Mouse (Mus musculus): ENCODE results near the gene Serhl.
"Not testable (repeated sequence)": the region's sequence is repeated elsewhere in the genome, so short reads cannot be mapped to it uniquely, and the experiment has no call there.

The Serhl gene

GRCm38 (mm10) chr15:83089429-83089605 lies at the start of gene Serhl:
Gene Serhl (plus strand): TSS chr15:83089506.
- DNase-seq (ENCODE audit: low spot score) = no peak

- no peak for DNase-seq (ENCODE audit: low spot score)
Observed at GRCm38 (mm10) chr15:83040156-83040555, 49.1 kb upstream of the Serhl start.

GRCm38 (mm10) chr15:83042655-83043361 lies 46.5 kb upstream of the Serhl start:
- no peak for DNase-seq (ENCODE audit: low spot score)

- DNase-seq (ENCODE audit: low spot score) = no peak
Observed at GRCm38 (mm10) chr15:83043362-83043708, 46.0 kb upstream of the Serhl start.

GRCm38 (mm10) chr15:83045565-83045964 lies 43.7 kb upstream of the Serhl start:
- DNase-seq (ENCODE audit: low spot score) = not testable (repeated sequence)

- DNase-seq (ENCODE audit: low spot score) = no peak
Observed at GRCm38 (mm10) chr15:83046308-83046707, 43.0 kb upstream of the Serhl start.

- DNase-seq (ENCODE audit: low spot score) = no peak
Observed at GRCm38 (mm10) chr15:83046730-83047129, 42.6 kb upstream of the Serhl start.

- no peak for DNase-seq (ENCODE audit: low spot score)
Observed at GRCm38 (mm10) chr15:83052341-83053104, 36.8 kb upstream of the Serhl start.

GRCm38 (mm10) chr15:83053261-83053660 lies 36.0 kb upstream of the Serhl start:
- no peak for DNase-seq (ENCODE audit: low spot score)

GRCm38 (mm10) chr15:83055569-83055968 lies 33.7 kb upstream of the Serhl start:
- no peak for DNase-seq (ENCODE audit: low spot score)

- no peak for DNase-seq (ENCODE audit: low spot score)
Observed at GRCm38 (mm10) chr15:83056378-83057083, 32.8 kb upstream of the Serhl start.

GRCm38 (mm10) chr15:83057533-83057932 lies 31.8 kb upstream of the Serhl start:
- no peak for DNase-seq (ENCODE audit: low spot score)

- DNase-seq (ENCODE audit: low spot score) = no peak
Observed at GRCm38 (mm10) chr15:83059233-83059660, 30.1 kb upstream of the Serhl start.

GRCm38 (mm10) chr15:83061689-83062088 lies 27.6 kb upstream of the Serhl start:
- DNase-seq (ENCODE audit: low spot score) = no peak

- not testable (repeated sequence) for DNase-seq (ENCODE audit: low spot score)
Observed at GRCm38 (mm10) chr15:83062582-83062981, 26.7 kb upstream of the Serhl start.

GRCm38 (mm10) chr15:83065543-83065942 lies 23.8 kb upstream of the Serhl start:
- no peak for DNase-seq (ENCODE audit: low spot score)

GRCm38 (mm10) chr15:83068270-83068669 lies 21.0 kb upstream of the Serhl start:
- DNase-seq (ENCODE audit: low spot score) = no peak

GRCm38 (mm10) chr15:83070942-83071341 lies 18.4 kb upstream of the Serhl start:
- no peak for DNase-seq (ENCODE audit: low spot score)

GRCm38 (mm10) chr15:83071752-83072151 lies 17.6 kb upstream of the Serhl start:
- DNase-seq (ENCODE audit: low spot score) = no peak

GRCm38 (mm10) chr15:83074179-83074578 lies 15.1 kb upstream of the Serhl start:
- DNase-seq (ENCODE audit: low spot score) = no peak

GRCm38 (mm10) chr15:83075607-83076525 lies 13.4 kb upstream of the Serhl start:
- no peak for DNase-seq (ENCODE audit: low spot score)

GRCm38 (mm10) chr15:83083530-83083929 lies 5.8 kb upstream of the Serhl start:
- no peak for DNase-seq (ENCODE audit: low spot score)

All from urinary bladder, postnatal 10 days (tissue).